Mouse (Mus musculus) layer of hippocampus, postnatal 14 days (tissue): ENCODE results near the gene Nectin2. TPM values are rescaled to one million over a fixed set of nuclear protein-coding genes. Genes with fewer than 3 reads are reported as not detected.
A peak's percentile ranks its signal among the peaks of the same experiment; 100 is the strongest.
"Not testable (repeated sequence)": the region's sequence is repeated elsewhere in the genome, so short reads cannot be mapped to it uniquely, and the experiment has no call there.

Experiments
- DNase-seq, 2 experiments: peaks; one replicate each; pipeline ENCODE4 v3.0.0; 2021 to 2022; ENCODE audit warnings: low spot score in 2 of 2, mixed read lengths in 1 of 2
- total RNA-seq, 2 experiments: library from RNA; stranded (reverse); gene quantifications; 2 replicates each; pipeline ENCODE4 v1.2.3; 2021

The Nectin2 gene
- total RNA-seq, 2 experiments from 2014 or later: 11.6 to 12.7 TPM

DNA sequence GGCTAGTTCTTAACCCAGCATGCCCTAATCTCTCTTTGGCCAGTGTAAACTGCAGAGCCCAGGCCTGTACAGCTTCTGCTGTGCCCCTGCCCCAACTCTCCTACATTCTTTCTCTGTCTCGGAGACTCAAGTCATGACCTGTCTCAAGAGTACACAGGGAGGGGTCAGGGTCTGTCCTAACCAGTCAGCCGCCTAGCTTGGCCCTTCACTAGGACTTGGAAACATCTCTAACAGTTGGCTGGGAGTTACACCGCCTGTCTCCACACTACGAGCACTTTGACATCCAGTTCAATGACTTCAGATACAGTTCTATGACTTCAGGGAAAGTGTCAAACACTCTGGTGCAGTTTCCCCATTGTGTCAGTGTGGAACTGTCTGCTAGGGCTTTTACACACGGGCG lies 58.8 kb downstream of the Nectin2 start:
- no peak for DNase-seq

DNA sequence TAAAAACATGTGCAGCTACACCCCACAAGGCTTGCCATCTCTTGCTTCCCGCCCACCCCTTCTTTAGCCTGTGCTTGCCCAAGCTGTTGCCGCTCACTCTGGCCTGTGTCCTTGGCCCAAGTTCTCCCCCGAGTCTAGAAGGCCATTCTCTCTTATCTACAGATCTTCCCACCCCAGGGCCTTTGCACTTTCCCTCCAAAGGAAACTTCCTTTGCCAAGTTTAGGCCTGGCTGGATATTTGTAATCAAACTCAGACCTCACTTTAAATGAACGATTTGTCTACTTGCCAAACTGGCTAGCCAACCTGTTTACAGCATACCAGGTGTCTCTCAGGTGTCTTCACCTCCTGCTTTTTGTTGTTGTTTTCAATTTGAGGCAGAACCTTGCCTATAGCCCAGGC lies 59.4 kb downstream of the Nectin2 start:
- DNase-seq: no peak

DNA sequence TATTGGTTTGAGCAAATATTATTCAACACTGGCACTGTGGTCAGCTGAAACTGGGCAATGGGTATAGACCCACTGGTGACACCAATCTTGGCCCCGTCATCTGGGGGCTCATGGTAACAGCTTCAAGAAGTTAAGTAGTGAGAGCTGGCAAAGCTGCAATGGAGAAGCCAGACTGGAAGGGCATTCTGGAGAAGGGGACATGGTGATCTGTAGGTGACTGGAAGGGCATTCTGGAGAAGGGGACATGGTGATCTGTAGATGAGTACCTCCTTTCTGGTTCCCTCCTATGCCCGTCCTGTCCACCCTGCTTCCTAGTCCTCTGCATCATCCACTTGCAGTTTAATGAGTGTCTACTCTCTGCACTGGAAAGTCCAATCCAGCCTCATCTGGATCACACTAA lies 61.7 kb downstream of the Nectin2 start:
- no peak for DNase-seq

DNA sequence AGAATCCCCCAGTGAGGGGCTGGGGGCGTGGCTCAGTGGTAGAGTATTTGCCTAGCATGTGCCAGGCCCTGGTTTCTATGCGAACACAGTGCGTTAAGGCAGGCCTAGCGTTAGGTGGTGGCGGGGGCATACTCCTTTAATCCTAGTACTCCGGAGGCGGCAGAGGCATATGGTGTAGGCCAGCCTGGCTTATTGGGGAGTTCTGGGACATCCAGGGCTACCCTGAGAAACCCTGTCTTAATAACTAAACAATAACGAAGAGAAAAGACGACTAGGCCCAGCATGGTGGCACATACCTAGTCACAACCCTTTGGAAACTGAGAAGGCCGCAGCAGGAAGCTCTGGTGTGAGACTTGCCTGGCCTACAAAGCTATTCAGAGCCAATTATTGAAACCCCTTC lies 62.2 kb downstream of the Nectin2 start:
- DNase-seq: no peak

GRCm38 (mm10) chr7:19686927-19687583 lies 63.2 kb downstream of the Nectin2 start:
- DNase-seq: not testable (repeated sequence)

DNA sequence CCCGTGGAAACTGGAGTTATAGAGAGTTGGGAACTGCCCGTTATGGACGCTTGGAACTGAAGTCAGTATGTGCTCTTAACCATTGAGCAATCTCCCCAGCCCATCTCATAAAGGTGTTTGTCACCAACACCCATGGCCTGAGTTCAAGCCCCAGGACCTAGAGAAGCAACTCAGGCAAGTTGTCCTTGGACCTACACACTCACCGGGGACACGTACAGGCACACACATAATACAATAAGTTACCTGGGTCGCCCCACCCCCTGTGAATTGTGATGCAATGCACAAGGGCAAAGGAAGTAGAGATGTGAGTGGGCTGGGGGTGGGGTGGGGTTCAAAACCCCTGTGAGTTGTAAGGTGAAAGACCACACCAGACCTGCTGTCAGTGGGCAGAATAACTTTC lies 63.8 kb downstream of the Nectin2 start:
- no peak for DNase-seq

DNA sequence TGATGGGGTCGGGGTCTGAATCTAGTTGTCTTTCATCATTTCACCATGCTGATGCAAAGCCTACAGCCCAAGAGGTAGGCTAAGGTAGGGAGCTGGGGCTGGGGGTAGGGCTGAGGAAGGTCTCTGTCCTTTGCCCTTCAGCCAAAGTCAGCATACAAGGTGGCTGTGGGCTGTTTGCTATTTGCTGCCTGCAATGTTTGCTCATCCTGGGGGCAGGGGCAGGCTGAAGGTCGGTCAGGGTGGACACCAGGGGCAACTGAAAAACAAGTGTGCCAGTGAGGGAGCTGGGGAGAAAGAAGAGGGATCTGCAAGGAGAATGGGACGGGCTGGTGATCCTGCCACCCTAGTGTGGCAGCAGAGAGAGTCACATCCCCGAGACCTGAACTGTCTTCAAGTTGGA lies 64.9 kb downstream of the Nectin2 start:
- no peak for DNase-seq

GRCm38 (mm10) chr7:19683771-19684201 lies 66.5 kb downstream of the Nectin2 start:
- no peak for DNase-seq

DNA sequence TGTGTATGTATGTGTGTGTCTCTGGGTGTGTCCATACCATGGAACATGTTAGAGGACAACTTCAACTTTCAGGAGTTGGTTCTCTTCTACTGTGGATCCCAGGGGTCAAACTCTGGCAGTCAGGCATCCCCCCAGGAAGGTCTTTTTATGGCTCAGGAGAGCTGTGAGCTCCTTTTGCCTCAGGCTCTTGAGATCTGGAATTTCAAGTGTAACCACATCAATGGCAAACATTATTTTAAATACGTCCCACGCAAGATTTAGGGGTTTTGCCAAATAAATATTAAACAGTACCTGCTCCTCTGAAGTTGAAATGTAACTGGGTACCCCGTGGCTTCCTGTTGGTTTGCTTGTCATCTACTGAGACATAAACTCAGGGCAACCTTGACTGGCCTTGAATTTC lies 67.3 kb downstream of the Nectin2 start:
- no peak for DNase-seq

DNA sequence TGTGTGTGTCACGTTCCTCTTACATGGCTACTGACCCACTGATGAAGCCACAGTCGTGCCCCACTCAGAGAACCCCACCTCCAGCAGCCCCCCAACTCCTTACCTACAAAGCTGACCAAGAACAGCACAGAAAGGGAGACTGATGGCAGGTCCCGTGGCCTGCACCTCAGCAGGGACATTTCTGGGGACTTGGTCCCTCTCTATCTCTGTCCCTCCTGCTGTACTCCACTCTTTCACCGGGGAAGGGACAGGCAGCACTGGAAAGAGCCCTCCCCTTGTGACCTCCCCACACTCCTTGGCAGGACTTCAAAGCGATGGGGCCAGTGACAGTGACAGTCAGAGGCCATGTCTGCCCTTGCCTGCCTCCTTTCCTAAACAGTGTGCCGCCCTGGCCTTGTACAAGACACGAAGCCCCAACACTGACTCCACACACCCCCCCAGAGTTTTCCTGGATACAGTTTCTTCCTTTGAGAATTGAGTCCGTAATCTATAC lies 69.0 kb downstream of the Nectin2 start, which contains the start of the genes Gm44805 and Apoc4:
TSS of gene Gm44805 (minus strand) at position 222 of the 493 bp plus-strand sequence.
TSS of gene Apoc4 (minus strand) at position 278 of the 493 bp plus-strand sequence.
- no peak for DNase-seq

DNA sequence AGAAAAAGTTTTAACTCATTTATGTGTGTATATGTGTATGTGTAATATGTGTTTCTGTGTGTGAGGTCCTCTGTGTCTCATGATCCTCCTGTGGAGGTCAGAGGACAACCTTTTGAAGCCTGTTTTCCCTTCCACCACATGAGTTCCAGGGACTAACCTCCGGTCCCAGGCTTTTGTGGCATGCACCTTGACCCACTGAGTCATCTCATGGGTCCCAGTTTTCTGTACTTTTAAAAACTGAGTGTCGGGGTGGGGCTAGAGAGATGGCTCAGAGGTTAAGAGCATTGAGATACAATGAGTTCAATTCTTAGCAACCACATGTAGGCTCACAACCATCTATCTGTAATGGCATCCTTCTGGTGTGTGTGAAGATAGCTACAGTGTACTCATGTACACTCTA lies 69.6 kb downstream of the Nectin2 start:
- no peak for DNase-seq

GRCm38 (mm10) chr7:19678901-19679300 lies 71.4 kb downstream of the Nectin2 start:
- DNase-seq: no peak

DNA sequence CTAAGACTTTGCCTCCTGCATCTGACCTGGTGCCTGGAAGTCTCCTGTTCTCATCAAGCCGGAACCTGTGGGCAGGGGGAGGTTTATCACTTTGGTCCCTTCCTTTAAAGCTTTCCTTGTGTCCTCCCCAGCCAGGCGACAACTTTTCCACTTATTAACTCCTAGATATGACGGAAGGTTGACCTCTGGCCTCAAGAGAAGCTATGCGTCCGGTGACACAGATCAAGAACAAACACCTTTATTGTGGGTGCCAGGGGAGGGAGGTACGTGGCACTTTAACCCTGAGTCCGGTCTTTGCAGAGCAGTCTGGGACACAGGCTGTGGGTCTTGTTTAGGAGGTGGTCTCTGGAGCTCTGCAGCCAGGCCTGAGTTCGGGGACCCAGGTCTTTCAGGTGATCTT lies 72.4 kb downstream of the Nectin2 start, which contains the start of gene Apoc2:
TSS of gene Apoc2 (minus strand) at position 70 of the 400 bp plus-strand sequence.
- DNase-seq: no peak

DNA sequence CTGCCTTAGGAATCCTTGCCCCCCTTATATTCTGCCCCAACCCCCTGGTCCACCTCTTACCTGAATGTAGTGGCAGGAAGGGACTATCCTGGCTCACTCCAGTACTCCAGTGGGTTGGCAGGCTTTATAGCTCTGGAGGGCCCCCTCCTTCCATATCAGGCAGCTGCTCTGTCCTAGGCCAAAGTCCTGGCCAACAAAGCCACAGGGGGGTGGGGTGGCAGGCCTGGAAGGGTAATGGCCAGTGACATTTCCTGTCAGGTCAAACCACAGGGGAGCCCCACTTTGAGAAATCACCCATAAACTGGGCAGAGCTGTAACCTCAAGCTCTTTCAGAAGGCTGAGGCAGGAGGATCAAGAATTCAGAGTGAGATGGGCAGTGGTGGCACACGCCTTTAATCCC lies 73.6 kb downstream of the Nectin2 start:
- DNase-seq: no peak

GRCm38 (mm10) chr7:19675824-19676223 lies 74.5 kb downstream of the Nectin2 start:
- DNase-seq: no peak

- no peak for DNase-seq
Observed at GRCm38 (mm10) chr7:19673083-19673699, 77.1 kb downstream of the Nectin2 start.

DNA sequence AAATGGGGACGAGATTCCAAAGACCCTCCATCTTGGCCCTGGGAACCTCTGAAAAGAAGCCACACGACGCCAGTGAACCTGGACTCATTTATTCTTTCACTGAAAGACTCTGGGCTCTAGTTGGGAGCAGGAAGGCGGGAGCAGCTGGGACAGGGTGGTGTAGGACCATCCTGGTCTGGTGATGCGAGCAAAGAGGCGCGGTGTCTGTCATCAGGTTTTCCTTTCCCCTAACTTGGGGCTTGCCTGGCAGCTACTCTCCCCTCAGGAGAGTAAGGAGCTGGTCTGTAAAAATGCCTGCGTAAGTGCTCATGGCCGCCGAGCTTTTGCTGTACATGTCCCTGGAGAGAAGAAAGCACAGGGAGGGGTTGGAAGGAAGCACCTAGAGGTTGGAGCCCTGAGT lies 78.8 kb downstream of the Nectin2 start:
- no peak for DNase-seq

DNA sequence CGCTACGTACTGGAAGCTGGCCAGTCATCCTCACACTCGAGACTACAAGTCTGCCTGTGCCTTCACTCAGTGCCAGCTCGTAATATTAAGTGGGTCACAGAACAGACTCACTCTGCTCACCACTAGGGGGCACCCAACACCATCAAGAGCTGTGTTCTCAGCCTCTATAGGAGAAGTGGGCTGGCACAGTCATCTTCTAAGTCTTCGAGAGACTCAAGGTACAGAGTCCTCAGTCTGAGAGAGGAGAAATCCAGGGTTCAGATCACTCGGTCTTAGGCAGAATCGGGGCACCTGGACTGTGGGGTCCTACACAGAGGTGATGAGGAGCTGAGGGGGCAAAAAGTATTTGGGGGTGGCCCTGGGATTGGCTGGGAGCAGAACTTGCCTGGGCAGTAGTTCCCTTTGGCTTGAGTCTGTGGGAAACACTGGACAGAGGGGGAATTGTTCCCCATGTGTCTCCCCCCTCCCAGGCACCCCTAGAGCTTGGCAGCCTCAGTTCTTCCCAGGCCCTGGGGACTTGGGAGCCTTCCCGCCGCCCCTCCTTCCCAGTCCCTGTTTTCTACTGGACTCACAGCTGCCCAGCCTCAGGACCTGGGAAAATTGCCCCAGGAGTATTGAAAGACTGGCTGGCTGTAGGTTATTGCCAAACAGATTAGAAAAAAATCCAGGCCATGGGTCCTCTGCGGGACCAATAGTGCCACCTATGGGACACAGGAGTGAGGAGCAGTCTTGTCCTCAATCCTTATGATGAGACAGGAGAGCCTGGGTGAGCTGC lies 81.1 kb downstream of the Nectin2 start:
- peak; percentile 92 to 97 for DNase-seq

- DNase-seq: no peak
Observed at GRCm38 (mm10) chr7:19667434-19667833, 82.8 kb downstream of the Nectin2 start.

DNA sequence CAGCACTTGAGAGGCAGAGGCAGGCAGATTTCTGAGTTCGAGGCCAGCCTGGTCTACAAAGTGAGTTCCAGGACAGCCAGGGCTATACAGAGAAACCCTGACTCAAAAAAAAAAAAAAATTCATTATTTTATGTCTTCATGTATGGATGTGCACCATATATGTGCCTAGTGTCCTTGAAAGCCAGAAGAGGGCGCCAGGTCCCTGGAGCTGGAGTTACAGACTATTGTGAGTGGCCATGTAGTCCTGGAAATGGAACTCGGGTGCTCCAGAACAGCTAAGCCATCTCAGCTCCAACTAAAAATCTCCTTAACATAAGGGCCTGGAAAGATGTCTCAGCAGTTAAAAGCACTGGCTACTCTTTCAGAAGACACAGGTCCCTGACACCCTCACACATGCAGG lies 83.5 kb downstream of the Nectin2 start:
- no peak for DNase-seq
